Mouse (Mus musculus) frontal cortex, postnatal 25 days (tissue): ENCODE data around the gene Hmgn3.
"Not testable (repeated sequence)": the region's sequence is repeated elsewhere in the genome, so short reads cannot be mapped to it uniquely, and the experiment has no call there.

Experiments used
- DNase-seq, 2 experiments: peaks; one replicate each; pipeline ENCODE4 v3.0.0; 2022; ENCODE audit warnings: low spot score in 2 of 2

The Hmgn3 gene

GRCm38 (mm10) chr9:83146446-83147188 lies at the start of gene Hmgn3:
Hmgn3 (minus strand) TSS chr9:83146685.
- DNase-seq = peak; percentile 79 to 93

GRCm38 (mm10) chr9:83195765-83196164 lies 49.3 kb upstream of the Hmgn3 start:
- no peak for DNase-seq

GRCm38 (mm10) chr9:83195007-83195406 lies 48.5 kb upstream of the Hmgn3 start:
- no peak for DNase-seq

DNA sequence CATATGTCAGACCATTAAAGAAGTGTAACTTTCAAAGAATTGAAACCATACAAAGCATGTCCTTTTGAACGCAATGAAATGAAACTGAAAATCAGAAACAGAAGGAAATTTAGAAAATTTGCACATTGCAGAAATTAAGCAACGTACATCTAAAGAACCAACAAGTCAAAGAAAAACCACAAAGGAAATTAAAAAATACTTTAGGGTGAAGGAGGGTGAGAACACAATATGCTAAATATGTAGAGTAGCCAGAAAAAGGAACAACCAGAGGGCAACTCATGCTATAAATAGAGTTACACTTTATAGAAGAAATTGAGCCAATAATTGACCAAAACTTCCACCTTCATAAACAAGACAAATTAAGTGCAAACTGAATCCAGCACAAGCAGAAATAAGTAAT lies 41.3 kb upstream of the Hmgn3 start:
- no peak for DNase-seq

DNA sequence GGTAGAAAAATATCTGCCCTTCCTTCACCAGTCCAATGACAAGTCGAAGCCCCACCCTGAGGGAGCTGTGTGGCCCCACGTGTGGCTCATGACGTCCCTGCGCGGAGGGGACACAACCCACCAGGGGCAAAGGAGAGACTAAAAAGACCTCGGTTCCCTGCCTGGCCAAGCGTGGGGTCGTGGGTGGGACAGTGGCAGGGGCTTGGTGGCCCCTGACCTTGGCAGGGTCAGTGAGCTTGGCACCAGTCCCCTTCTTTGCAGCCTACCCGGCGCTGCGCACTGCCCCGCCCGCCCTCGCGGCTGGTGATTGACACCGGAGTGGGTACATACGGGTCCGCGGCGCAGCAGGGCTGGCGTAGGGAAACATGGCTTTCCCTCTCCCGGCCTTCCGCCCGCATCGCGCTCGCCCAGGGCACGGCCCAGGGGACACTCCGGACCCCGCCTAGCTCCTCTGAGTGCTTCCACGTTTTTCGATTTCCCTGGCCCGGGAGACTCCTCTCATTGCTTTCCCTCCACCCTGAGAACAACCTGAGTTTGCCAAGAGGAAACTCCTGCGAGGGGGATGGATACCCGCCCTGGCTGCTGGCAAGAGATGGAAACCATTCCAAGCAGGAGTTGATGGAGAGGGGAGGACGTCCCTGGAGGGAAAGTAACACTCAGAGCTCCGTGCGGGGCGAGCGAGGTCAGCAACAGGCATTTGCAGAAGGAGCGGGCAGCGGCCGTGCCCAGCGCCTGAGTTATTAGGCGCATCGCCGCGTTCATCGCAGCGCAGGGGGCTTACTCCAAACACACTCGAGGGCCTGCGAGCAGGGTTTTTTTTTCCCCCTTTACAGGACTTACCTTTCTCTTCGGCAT lies 667 bp downstream of the Hmgn3 start:
- peak; percentile 67 to 74 for DNase-seq

- no peak for DNase-seq
These were observed 16.7 kb downstream of the Hmgn3 start for GRCm38 (mm10) chr9:83129831-83130230.

DNA sequence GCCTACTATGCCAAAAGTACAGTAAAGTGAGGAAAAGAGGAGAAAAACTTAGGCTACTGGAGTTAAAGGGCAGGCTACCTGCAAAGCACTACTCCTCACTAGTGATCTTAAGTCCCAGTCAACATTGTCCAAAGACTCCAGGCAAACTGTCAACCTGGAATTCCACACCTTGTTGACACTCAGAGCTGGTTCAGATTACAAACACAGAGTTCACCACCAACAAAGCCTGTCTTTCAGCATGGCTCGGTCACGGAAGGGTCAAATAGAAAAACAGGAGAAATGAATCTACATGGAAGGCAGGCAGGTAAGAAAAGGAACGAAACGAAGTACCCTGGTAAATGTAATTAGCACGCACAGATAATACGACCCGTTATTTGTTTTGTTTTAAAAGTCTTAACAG lies 18.6 kb downstream of the Hmgn3 start:
- no peak for DNase-seq

- not testable (repeated sequence) for DNase-seq
These were observed 20.0 kb downstream of the Hmgn3 start for GRCm38 (mm10) chr9:83126482-83126881.

- no peak for DNase-seq
These were observed 27.3 kb downstream of the Hmgn3 start for GRCm38 (mm10) chr9:83119211-83119610.

- no peak for DNase-seq
These were observed 29.0 kb downstream of the Hmgn3 start for GRCm38 (mm10) chr9:83117486-83117885.

DNA sequence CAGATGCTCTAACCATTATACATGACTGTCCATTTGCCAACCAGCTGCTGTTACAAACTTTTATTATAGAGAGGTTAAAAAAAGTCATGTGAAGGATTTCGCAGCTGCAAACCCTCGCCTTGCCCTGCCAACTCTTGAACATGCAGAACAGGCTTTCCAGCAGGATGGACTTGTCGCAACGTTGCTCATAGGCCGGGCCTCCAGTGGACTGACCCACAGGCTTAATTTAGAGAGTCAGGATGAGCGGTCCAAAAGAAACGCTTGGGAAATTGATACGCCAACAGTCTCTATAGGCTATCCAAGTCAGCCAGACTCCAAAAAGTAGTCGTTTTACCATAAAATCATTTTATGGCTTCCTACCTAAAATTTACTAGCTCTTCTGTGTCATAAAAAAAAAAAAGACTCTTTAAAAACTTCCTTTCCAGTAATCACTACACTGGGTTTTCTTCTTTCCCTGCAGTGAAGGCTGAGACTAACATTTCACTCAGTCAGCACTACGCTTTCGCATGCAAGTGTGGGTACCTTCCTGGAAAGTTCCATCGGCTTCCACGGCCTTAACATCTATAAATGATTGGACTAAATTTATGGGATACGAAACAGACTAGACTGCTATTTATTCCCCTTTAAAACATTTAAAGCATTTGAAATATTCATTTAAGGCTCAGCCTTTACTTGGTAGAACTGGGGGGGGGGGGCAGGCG lies 29.6 kb downstream of the Hmgn3 start:
- no peak for DNase-seq

GRCm38 (mm10) chr9:83115676-83116075 lies 30.8 kb downstream of the Hmgn3 start:
- DNase-seq = no peak

DNA sequence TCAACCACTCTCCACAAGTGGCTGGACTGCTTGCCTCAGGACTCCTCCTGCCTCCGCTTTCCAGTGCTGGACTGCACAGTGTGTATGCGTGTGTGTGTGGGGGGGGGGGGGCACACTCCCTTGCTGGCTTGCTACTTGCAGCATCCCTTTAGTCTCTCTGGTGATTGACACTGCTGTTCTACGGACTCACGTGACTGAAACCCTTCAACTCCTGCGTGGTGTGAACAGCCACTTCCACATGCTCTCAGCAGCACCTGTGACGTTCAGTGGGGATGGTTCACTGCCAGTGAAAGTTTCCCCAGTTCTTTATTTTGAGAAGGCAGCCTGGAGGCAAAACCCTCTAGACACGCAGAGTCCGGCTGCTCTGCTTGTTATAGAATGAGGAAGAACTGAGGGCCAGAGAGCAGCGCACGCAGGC lies 32.7 kb downstream of the Hmgn3 start:
- DNase-seq = no peak

GRCm38 (mm10) chr9:83112305-83112768 lies 34.1 kb downstream of the Hmgn3 start:
- no peak for DNase-seq

- no peak for DNase-seq
These were observed 34.7 kb downstream of the Hmgn3 start for GRCm38 (mm10) chr9:83111789-83112188.

DNA sequence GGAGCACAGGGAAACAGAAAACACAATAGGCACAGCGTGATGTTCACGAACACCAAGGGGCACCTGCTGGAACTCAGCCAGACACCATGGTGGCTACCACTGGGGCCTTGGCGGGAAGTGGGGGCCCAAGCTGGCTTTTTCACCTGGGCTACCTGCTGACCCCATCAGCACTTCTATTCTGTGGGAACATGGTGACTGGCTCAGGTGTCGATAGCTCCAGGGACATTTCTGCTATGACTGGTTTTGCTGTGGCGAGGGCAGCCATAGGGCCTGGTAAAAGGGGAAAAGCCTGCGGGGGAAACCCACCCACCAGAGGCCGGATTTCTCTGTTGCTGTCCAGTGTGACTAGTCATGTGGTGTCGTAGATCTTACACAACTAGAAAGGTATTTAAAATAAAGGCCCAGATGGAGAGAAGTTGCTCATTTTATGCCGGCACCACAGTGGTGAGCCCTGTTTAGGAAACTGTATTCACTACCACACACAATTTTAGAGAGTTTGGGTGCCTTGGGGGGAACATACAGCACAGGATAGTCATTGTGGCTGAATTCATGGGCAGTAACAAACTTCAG lies 35.3 kb downstream of the Hmgn3 start:
- DNase-seq = no peak

- no peak for DNase-seq
These were observed 35.9 kb downstream of the Hmgn3 start for GRCm38 (mm10) chr9:83110406-83111116.

DNA sequence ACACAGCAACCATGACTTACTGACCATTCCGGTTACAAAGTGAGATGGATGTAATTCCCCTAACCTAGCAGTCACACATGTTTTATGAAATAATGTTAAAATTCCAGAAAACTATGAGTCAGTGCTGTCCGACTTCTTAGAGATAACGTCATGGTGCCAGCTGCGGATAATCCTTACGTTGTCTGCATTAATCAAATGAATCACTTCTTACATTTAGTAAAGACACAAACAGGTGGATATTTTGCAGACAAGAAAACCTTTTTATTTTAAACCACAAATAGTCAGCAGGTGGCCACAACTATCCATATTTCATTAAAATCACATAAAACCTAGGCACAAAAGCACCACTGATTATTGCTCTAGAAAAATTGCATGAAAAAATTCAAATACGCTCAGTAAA lies 36.8 kb downstream of the Hmgn3 start:
- no peak for DNase-seq

DNA sequence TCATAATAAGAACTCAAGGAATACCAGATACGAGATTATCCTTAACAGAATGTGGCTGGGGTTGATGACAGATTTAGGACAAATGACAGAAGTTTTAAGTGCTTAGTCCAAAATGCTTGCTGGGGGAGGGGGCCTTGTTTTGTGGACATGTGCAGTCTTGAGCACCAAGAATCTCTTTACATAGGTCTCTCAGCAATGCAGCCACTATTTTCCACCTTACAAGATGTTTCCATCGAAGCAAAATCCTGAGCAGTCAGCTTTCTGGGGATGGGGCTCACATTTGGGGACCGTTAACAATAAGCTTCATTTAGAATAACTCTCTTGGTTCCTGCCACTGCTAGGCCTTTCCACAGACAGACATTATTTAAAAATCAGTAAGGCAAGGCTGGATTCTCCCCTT lies 37.7 kb downstream of the Hmgn3 start:
- no peak for DNase-seq

GRCm38 (mm10) chr9:83103785-83104184 lies 42.7 kb downstream of the Hmgn3 start:
- no peak for DNase-seq

DNA sequence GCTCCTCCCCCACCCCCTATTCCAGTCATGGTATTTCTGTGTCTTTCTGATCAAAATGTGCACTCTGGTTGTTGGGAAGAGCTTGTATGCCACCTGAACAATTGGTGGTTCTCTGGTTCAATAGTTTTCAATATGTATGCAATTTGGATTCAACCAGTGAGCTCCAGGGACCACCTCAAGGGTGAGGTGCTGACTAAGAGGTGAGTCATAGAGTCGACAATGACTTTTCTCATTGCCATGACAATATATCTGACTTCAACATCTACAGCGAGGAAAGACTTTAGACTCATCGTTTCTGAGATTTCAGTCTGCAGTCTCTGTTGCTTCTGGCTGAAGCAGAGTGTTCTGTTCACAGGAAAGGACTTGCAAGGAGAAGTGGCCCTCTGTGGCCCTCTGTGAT lies 44.8 kb downstream of the Hmgn3 start:
- DNase-seq = no peak
